Mouse (Mus musculus): ENCODE results near the gene Ascc2. TPM values are rescaled to one million over a fixed set of nuclear protein-coding genes. Genes with fewer than 3 reads are reported as not detected.
"Not testable (repeated sequence)": the region's sequence is repeated elsewhere in the genome, so short reads cannot be mapped to it uniquely, and the experiment has no call there.

Ascc2 gene
- polyA plus RNA-seq, 1 experiment from 2014 or later: 20.8 TPM

DNA sequence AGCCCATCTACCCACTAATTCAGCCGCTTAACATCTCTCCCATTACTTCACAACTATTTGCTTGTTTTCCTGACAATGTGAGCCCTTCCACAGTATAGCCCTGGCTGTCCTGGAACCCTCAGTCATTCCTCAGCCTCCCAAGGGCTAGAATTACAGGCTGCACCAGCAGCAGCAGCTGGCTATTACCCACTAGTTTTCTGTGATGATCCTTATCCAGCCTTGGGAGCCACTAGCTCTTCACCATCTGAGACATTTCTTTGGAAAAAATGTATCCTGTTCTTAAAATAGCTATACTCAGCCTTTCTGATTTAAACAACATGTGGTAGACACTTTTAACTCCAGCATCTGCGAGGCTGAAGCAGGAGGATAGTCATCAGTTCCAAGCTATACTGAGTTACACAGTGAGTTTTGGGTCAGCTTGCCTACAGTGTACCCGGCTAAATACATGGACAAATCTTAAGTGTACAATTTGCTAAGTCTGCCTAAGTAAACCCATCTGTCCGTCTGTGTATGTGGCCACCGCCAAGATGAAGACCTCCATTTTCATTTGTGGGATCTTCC lies 685 bp upstream of the Ascc2 start:
- H3K4me2 ChIP-seq: peak overlapping the region; percentile 82
- H3K9ac ChIP-seq: no peak overlapping the region
- H3K27ac ChIP-seq: peak overlapping the region; percentile 23; the same call in 1 of the 2 replicates
- ATAC-seq (ENCODE audit: low FRiP score): no peak
- 59% methylated on average over 5 of the region's 5 CpGs for WGBS
- peaks cover 17% of the 10 kb centered on the region for H3K4me1 ChIP-seq (replicated peaks)
- H3K27me3 ChIP-seq: no peaks in the 10 kb centered on the region
- no peaks in the 10 kb centered on the region for H3K9me3 ChIP-seq
- peak overlapping the region; percentile 82 for H3K4me3 ChIP-seq
- peaks cover 9% of the 10 kb centered on the region for H3K36me3 ChIP-seq

DNA sequence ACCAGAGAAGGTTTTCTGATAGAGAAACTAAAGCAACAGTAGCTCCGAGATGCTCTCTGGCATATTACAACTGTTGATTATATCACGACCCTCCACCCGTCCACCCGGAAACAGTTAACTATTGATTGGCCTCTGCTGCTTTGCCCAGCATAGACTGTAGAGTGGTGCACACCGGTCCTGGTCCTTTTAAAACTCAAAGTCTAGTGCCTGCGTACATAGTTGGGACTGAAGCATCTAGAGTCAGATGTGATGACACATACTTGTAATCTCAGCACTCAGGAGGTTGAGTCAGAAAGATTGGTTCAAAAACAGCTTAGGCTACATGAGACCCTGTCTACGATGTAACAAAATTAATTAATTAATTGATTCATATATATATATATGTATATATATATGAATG lies 714 bp downstream of the Ascc2 start:
- ATAC-seq (ENCODE audit: low FRiP score): peak; percentile 25; the same call in 1 of the 2 replicates
- no peak overlapping the region for H3K27ac ChIP-seq
- no peaks in the 10 kb centered on the region for H3K9me3 ChIP-seq
- H3K36me3 ChIP-seq: peaks cover 14% of the 10 kb centered on the region
- H3K4me2 ChIP-seq: peak overlapping the region; percentile 82
- peak overlapping the region; percentile 82 for H3K4me3 ChIP-seq
- peaks cover 17% of the 10 kb centered on the region for H3K4me1 ChIP-seq (replicated peaks)
- H3K9ac ChIP-seq: peak overlapping the region; percentile 82
- 31% methylated on average over 7 of the region's 7 CpGs for WGBS
- H3K27me3 ChIP-seq: no peaks in the 10 kb centered on the region

DNA sequence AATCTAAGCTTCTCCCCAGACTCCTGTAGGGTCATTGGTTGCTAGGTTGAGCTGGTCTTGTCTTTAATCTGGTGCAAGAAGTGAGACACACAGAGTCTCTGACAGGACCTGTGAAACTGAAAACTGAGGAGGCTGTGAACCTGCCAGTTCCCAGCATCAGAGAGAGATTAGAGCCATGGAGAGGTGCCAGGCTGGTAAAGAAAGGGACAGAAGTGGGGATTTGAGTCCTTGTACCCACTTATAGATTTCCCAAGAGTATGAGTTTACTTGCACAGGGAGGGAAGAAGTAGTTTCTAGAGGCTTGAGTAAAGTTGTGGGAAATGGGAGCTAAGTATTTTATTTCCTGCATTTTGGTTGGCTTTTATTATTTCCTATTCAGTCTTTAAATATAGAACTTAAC lies 3.6 kb downstream of the Ascc2 start:
- H3K4me3 ChIP-seq: no peak overlapping the region
- no peak overlapping the region for H3K27ac ChIP-seq
- no peak overlapping the region for H3K9ac ChIP-seq
- peaks cover 26% of the 10 kb centered on the region for H3K36me3 ChIP-seq
- no peaks in the 10 kb centered on the region for H3K27me3 ChIP-seq
- ATAC-seq (ENCODE audit: low FRiP score): no peak
- H3K4me2 ChIP-seq: no peak overlapping the region
- no peaks in the 10 kb centered on the region for H3K9me3 ChIP-seq
- peaks cover 17% of the 10 kb centered on the region for H3K4me1 ChIP-seq (replicated peaks)

DNA sequence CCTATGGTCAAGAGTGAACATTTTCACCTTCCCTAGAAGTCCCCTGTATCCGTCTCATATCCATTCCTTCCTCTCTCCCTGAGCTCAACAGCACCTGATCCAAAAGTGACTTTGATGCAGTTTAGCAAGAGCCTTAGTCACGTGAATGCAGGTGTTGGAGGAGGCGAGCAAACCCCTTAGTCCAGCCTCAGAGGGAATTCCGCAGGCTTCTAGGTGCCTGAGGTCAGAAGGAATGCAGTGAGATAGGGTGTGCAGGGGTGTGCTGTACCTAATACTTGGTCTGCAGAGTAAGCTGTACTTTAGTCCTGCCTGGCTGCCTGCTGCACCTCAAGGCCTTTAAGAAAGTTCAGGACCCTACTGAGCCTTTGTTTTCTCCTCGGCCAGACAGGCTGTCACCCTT lies 6.2 kb downstream of the Ascc2 start:
- peaks cover 50% of the 10 kb centered on the region for H3K36me3 ChIP-seq
- no peak for ATAC-seq (ENCODE audit: low FRiP score)
- no peak overlapping the region for H3K4me3 ChIP-seq
- H3K27ac ChIP-seq: no peak overlapping the region
- H3K4me1 ChIP-seq (replicated peaks): peaks cover 9% of the 10 kb centered on the region
- no peaks in the 10 kb centered on the region for H3K9me3 ChIP-seq
- H3K9ac ChIP-seq: no peak overlapping the region
- no peak overlapping the region for H3K4me2 ChIP-seq
- H3K27me3 ChIP-seq: no peaks in the 10 kb centered on the region
- 62% methylated on average over 5 of the region's 5 CpGs for WGBS

DNA sequence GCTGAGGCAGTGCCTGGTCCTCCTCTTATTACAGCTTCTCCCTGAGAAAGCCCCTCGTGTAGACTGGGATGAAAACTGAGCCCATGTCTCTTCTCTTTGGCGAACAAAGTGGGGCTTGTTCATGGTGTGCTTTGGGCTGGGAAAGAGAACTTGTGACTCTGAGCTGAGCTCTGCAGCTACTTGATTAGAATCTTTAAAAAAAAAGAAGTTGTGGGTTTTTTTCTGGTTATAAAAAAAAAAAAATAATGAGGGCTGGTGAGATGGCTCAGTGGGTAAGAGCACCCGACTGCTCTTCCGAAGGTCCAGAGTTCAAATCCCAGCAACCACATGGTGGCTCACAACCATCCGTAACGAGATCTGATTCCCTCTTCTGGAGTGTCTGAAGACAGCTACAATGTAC lies 7.6 kb downstream of the Ascc2 start:
- 98% methylated on average over 4 of the region's 6 CpGs for WGBS
- not testable (repeated sequence) for H3K9ac ChIP-seq; H3K4me3 ChIP-seq; H3K4me1 ChIP-seq (replicated peaks); H3K9me3 ChIP-seq; H3K4me2 ChIP-seq; ATAC-seq (ENCODE audit: low FRiP score); H3K27ac ChIP-seq; H3K27me3 ChIP-seq
- H3K36me3 ChIP-seq: peaks cover 64% of the 10 kb centered on the region

DNA sequence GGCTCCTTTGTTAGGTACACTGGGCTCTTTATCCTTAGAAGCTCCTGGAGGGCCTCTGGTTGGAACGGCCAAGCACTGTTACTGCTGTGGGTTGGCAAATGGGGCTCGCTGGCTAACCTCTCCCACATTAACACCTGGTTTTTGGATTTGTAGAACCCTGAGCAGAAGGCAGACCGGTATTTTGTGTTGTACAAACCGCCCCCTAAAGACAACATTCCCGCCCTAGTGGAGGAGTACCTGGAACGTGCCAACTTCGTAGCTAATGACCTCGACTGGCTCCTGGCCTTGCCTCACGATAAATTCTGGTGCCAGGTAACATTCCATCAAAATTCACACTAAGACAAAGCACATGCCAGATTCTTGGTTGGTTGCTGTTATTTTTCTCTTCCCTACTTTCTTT lies 8.9 kb downstream of the Ascc2 start:
- Histone ChIP-seq H3K9me3 (no peaks in the 10 kb centered on the region), H3K27me3 (no peaks in the 10 kb centered on the region), H3K4me2 (no peak overlapping the region), H3K4me3 (no peak overlapping the region), H3K9ac (no peak overlapping the region), H3K36me3 (peaks cover 64% of the 10 kb centered on the region), H3K27ac (no peak overlapping the region), H3K4me1 (replicated peaks) (no peaks in the 10 kb centered on the region)
- ATAC-seq (ENCODE audit: low FRiP score): no peak
- WGBS: 93% methylated on average over 9 of the region's 9 CpGs

DNA sequence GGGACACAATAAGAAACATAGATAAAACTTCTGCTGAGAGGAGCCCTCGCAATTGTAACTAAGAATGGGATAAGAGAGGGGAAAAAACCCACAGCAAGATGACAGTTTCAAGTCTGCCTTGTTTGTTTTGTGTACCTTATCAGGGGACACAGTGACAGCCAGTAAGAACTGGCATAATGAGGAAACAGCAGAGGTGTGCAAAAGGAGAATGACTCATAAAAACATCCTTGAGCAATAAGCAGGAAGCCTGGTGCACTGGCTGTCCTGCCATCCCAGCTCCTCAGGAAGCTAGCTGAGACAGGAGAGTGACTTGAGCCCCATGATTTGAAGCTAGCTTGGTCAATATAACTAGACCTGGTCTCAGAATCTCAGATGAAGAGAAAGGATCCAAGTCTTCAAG lies 22.3 kb downstream of the Ascc2 start:
- no peak for ATAC-seq (ENCODE audit: low FRiP score)
- Histone ChIP-seq H3K27ac (no peak overlapping the region), H3K36me3 (peaks cover 73% of the 10 kb centered on the region), H3K27me3 (no peaks in the 10 kb centered on the region), H3K9ac (no peak overlapping the region), H3K4me3 (no peak overlapping the region), H3K9me3 (no peaks in the 10 kb centered on the region), H3K4me2 (no peak overlapping the region), H3K4me1 (replicated peaks) (peaks cover 4% of the 10 kb centered on the region; the same call in 1 of the 2 replicates)
- WGBS: 96% methylated on average over 1 of the region's 1 CpGs

DNA sequence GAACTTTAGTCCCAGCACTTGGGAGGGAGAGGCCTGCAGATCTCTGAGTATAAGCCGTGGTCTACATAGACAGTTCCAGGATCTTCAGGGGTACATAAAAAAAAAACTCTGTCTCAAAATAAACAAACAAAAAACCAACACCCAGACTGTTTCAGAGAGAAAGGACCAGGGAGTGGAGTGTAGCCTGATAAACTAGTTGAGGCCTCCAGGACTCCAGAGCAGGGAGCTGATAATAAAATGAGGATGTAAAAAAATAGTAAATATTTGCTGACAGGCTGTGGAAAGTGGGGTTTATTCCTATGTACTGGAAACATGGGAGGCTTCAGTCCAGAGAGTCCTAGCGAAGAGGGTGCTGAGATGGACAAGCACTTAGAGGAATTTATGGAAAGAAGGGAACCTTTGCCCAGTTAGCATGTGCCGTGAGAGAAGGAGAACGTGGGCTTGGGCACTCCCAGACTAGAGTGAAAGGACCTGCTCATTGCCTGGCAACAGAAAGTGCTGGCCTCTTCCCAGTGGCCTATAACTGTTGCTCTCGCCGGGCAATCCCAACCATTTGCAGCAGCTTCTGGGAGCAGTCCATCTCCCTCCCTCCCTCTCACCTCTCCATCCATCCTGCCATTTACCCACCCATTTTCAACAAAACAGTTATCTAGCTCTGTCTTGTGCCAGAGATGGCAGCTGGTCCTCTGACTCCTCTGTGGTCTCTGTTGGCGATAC lies 22.9 kb downstream of the Ascc2 start:
- WGBS: 83% methylated on average over 7 of the region's 7 CpGs
- no peaks in the 10 kb centered on the region for H3K9me3 ChIP-seq
- H3K4me2 ChIP-seq: no peak overlapping the region
- no peak overlapping the region for H3K9ac ChIP-seq
- no peak for ATAC-seq (ENCODE audit: low FRiP score)
- H3K36me3 ChIP-seq: peaks cover 68% of the 10 kb centered on the region
- no peak overlapping the region for H3K27ac ChIP-seq
- H3K4me3 ChIP-seq: no peak overlapping the region
- H3K4me1 ChIP-seq (replicated peaks): peaks cover 4% of the 10 kb centered on the region; the same call in 1 of the 2 replicates
- no peaks in the 10 kb centered on the region for H3K27me3 ChIP-seq

DNA sequence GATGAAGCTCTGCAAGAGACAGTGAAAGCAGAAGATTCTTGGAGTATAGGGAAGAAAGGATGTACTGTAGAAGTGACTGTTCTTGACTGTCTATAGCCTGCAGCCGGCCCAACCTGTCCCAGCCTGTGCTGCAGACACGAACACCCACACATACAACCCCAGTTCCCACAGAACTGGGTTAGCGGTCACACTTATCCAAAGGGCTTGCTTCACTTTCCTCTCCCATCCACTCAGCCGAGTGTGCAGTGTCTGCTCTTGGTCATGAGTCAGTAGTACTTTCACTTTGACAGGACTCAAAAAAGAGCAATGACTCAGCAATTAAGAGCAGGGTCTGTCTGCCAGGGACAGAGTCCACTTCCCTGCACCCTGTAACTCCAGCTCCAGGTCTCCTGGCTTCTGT lies 23.8 kb downstream of the Ascc2 start:
- H3K4me2 ChIP-seq: no peak overlapping the region
- H3K9me3 ChIP-seq: no peaks in the 10 kb centered on the region
- 91% methylated on average over 4 of the region's 4 CpGs for WGBS
- H3K27me3 ChIP-seq: no peaks in the 10 kb centered on the region
- no peak for ATAC-seq (ENCODE audit: low FRiP score)
- H3K4me3 ChIP-seq: no peak overlapping the region
- H3K4me1 ChIP-seq (replicated peaks): peaks cover 4% of the 10 kb centered on the region; the same call in 1 of the 2 replicates
- H3K27ac ChIP-seq: no peak overlapping the region
- H3K36me3 ChIP-seq: peaks cover 61% of the 10 kb centered on the region
- H3K9ac ChIP-seq: no peak overlapping the region

DNA sequence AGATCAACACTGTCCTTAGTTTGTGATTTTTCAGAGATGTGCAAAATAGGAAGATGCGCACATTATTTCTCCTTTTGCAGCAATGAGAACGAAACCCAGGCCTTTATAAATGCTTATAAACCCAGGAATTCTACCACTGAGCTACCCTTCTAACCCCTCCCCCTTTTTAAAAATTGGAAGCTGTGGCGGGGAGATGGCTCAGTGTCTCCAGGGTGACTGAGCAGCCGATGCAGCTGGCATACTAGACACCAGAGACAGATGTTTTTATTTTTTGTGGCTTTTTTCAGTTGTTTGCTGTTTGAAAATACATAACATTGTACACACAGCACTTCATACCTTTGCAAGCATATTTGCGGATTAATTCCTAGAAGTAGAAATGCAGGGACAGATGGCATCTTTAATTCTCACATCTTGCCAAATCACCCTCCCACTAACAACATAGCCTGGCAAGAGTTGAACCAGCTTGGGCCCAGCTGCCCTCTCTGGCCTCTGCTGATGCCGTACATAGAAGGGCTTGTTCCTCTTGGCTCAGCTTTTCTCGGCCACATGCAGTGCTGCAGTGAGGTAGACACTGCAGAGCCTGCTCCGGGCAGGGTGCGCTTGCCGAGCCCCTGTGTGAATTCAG lies 24.4 kb downstream of the Ascc2 start:
- Histone ChIP-seq H3K4me1 (replicated peaks) (peaks cover 4% of the 10 kb centered on the region; the same call in 1 of the 2 replicates), H3K27ac (no peak overlapping the region), H3K4me3 (no peak overlapping the region), H3K9me3 (no peaks in the 10 kb centered on the region), H3K27me3 (no peaks in the 10 kb centered on the region), H3K36me3 (peaks cover 62% of the 10 kb centered on the region), H3K9ac (no peak overlapping the region), H3K4me2 (no peak overlapping the region)
- no peak for ATAC-seq (ENCODE audit: low FRiP score)
- WGBS: 77% methylated on average over 10 of the region's 10 CpGs

DNA sequence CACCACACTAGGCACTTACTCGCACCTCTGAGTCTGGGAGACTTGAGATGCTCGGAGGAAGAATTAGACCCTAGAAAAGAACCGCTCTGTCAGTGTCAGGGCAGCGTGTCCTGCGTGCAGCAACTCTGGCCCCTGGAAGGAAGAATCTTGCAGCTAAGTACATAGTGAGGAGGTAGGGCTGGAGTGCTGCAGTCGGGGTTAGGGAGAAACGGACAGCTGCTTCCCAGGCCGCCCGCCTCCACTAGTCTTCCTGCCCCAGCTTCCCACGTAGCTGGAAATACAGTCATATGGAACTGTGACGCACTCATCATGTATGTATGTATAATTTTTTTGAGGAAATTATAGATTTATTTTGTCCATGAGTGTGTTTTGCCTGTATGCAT lies 24.9 kb downstream of the Ascc2 start:
- Histone ChIP-seq H3K4me1 (replicated peaks) (peaks cover 4% of the 10 kb centered on the region; the same call in 1 of the 2 replicates), H3K27me3 (no peaks in the 10 kb centered on the region), H3K27ac (no peak overlapping the region), H3K4me2 (no peak overlapping the region), H3K9me3 (no peaks in the 10 kb centered on the region), H3K36me3 (peaks cover 64% of the 10 kb centered on the region), H3K9ac (no peak overlapping the region), H3K4me3 (no peak overlapping the region)
- no peak for ATAC-seq (ENCODE audit: low FRiP score)
- whole genome bisulfite sequencing: 95% methylated on average over 11 of the region's 11 CpGs

DNA sequence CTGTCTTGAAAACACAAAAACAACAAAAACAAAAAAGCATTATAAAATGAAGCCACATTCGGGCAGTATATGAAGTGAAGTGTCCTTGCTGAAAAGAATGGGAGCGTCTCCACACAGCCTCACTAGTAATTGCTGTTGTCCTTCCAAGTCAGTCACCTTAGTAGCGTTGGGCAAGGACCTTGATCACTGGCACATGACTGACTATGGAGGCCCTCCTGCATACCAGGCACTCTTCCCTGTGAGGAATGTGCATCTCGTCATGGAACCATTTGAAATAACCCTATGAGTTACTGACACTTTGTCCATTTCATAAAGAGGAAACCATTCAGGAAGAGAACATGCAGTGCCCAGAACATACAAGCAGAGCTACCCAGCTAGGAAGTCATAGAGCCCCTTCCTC lies 34.2 kb downstream of the Ascc2 start:
- Histone ChIP-seq H3K27me3 (no peaks in the 10 kb centered on the region), H3K4me3 (no peak overlapping the region), H3K9ac (no peak overlapping the region), H3K4me2 (no peak overlapping the region), H3K4me1 (replicated peaks) (no peaks in the 10 kb centered on the region), H3K36me3 (peaks cover 75% of the 10 kb centered on the region), H3K9me3 (no peaks in the 10 kb centered on the region), H3K27ac (no peak overlapping the region)
- no peak for ATAC-seq (ENCODE audit: low FRiP score)
- 88% methylated on average over 4 of the region's 4 CpGs for WGBS

DNA sequence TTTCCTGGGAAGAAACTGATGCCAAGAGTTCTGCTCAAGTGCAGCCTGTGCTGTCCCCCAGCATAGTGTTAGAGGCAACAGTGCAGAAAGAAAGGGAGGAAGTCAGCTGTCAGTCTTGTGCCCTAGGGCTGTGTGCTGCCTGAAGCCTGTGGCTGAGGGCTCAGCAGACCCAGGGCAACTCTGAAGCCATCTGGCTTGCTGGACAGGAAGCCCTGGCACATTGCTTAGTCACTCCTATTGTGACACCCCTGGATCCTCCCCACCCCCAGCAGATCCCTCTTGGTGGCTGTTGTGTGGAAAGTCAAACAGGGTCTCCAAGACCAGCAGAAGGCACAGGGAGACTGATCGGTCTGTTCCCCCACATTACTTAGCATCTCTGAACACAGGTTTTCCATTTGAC lies 37.0 kb downstream of the Ascc2 start:
- H3K4me2 ChIP-seq: no peak overlapping the region
- H3K9me3 ChIP-seq: no peaks in the 10 kb centered on the region
- H3K27me3 ChIP-seq: no peaks in the 10 kb centered on the region
- H3K36me3 ChIP-seq: peaks cover 79% of the 10 kb centered on the region
- H3K27ac ChIP-seq: no peak overlapping the region
- no peak overlapping the region for H3K4me3 ChIP-seq
- ATAC-seq (ENCODE audit: low FRiP score): no peak
- H3K9ac ChIP-seq: no peak overlapping the region
- WGBS: 94% methylated on average over 1 of the region's 1 CpGs
- no peaks in the 10 kb centered on the region; the same call in 1 of the 2 replicates for H3K4me1 ChIP-seq (replicated peaks)

Data from hindbrain, embryonic 13.5 days (tissue).